Mouse (Mus musculus) ES-E14 (cell line): ENCODE measurements around the gene Ccdc12. TPM values are rescaled to one million over a fixed set of nuclear protein-coding genes. Genes with fewer than 3 reads are reported as not detected.

Source experiments
- DNase-seq: peaks from one replicate; pipeline ENCODE4 v3.0.0-alpha.2; 2013; ENCODE audit warnings: low read depth, low spot score
- H3K27ac ChIP-seq: 2 replicates; pipeline ENCODE4 v1.5.1; 2012; ENCODE audit warnings: low read depth, mild to moderate bottlenecking, low read length, moderate library complexity, mixed read lengths; ENCODE audit not compliant: poor library complexity, insufficient read depth, severe bottlenecking
- H3K36me3 ChIP-seq: 2 replicates; pipeline ENCODE4 v1.6.1; 2012; ENCODE audit warnings: mild to moderate bottlenecking, low read length, moderate library complexity, mixed read lengths; ENCODE audit not compliant: control insufficient read depth, poor library complexity, insufficient read depth, severe bottlenecking
- H3K4me1 ChIP-seq, 2 experiments: fragments of 150-350 bp in 1 of 2; sonication (generic) in 1 of 2; 2 replicates each; pipeline ENCODE4 v1.6.1; 2012; ENCODE audit warnings: low read length in 2 of 2, mild to moderate bottlenecking in 1 of 2, mixed read lengths in 1 of 2; ENCODE audit not compliant: control insufficient read depth in 2 of 2, insufficient read depth in 2 of 2, poor library complexity in 1 of 2
- H3K4me3 ChIP-seq, 2 experiments: fragments of 150-350 bp in 1 of 2; sonication (generic) in 1 of 2; 2 replicates each; pipeline ENCODE4 v1.5.1; 2012; ENCODE audit warnings: low read length in 2 of 2, low read depth in 1 of 2, mild to moderate bottlenecking in 1 of 2, mixed read lengths in 1 of 2; ENCODE audit not compliant: insufficient read depth in 1 of 2, poor library complexity in 1 of 2, severe bottlenecking in 1 of 2
- H3K9ac ChIP-seq: 2 replicates; pipeline ENCODE4 v1.6.1; 2012; ENCODE audit warnings: low read depth, mild to moderate bottlenecking, low read length, mixed read lengths; ENCODE audit not compliant: poor library complexity, insufficient read depth, severe bottlenecking
- H3K9me3 ChIP-seq: fragments of 150-350 bp; sonication (generic); 2 replicates; pipeline ENCODE4 v1.6.1; 2012; ENCODE audit warnings: low read depth, mild to moderate bottlenecking, low read length; ENCODE audit not compliant: control insufficient read depth, insufficient read depth
- CHD2 ChIP-seq: IDR thresholded peaks from 2 replicates; pipeline ENCODE4 v1.6.1; 2014; ENCODE audit warnings: mild to moderate bottlenecking, low read depth, low read length, inconsistent platforms
- HCFC1 ChIP-seq: IDR thresholded peaks from 2 replicates; pipeline ENCODE4 v1.6.1; 2012; ENCODE audit warnings: low read length, inconsistent platforms, borderline replicate concordance; ENCODE audit not compliant: insufficient read depth
- MAFK ChIP-seq: IDR thresholded peaks from 2 replicates; pipeline ENCODE4 v1.6.1; 2014; ENCODE audit warnings: mild to moderate bottlenecking, low read depth, low read length, inconsistent platforms; ENCODE audit not compliant: insufficient read depth
- ZC3H11A ChIP-seq: IDR thresholded peaks from 2 replicates; pipeline ENCODE4 v1.6.1; 2012; ENCODE audit warnings: low read depth, mild to moderate bottlenecking, inconsistent platforms, low read length, borderline replicate concordance
- ZNF384 ChIP-seq: IDR thresholded peaks from 2 replicates; pipeline ENCODE4 v1.6.1; 2012; ENCODE audit warnings: low read depth, low read length, inconsistent platforms
- in situ Hi-C, 2 experiments: fragments of 600-800 bp; cut with MboI; formaldehyde crosslinking; loops; one replicate each; pipeline ENCODE4 v1.15.1; 2025; ENCODE audit warnings: low sequenced_read_pairs in 2 of 2, inconsistent platforms in 1 of 2; ENCODE audit not compliant: unreplicated experiment in 2 of 2
- total RNA-seq: library from RNA; depleted of rRNA; stranded (reverse); fragments of 300-350 nt; gene quantifications from 2 replicates; pipeline ENCODE4 v1.2.3, GENCODE M21; 2012

Ccdc12 gene
- total RNA-seq, 1 experiment, result 79.9 TPM

GRCm38 (mm10) chr9:110743456-110744323 lies 87.4 kb downstream of the Ccdc12 start:
- no peak for DNase-seq
- in situ Hi-C loops, result no loop called here

GRCm38 (mm10) chr9:110745752-110746151 lies 89.4 kb downstream of the Ccdc12 start:
- no peak for TF ChIP-seq MAFK
- no peak for TF ChIP-seq ZC3H11A
- no peak for TF ChIP-seq HCFC1
- no peak for TF ChIP-seq ZNF384
- no peak for TF ChIP-seq CHD2
- in situ Hi-C loops, result no loop called here
- no peak overlapping the region for H3K27ac ChIP-seq

More at GRCm38 (mm10) chr9:110743456-110744323, 87.4 kb downstream of the Ccdc12 start:
- TF ChIP-seq MAFK (no peak), ZC3H11A (no peak), CHD2 (no peak), ZNF384 (no peak), HCFC1 (no peak)
- Histone ChIP-seq H3K4me1 (peaks cover 0 to 2% of the 10 kb centered on the region in 2 experiments; a peak in 2 of 4 replicates), H3K9me3 (no peaks in the 10 kb centered on the region), H3K36me3 (no peaks in the 10 kb centered on the region), H3K27ac (no peak overlapping the region), H3K9ac (peak overlapping the region; percentile 52; the same call in 1 of the 2 replicates), H3K4me3 (peak overlapping the region; percentile 74 to 92)

GRCm38 (mm10) chr9:110746238-110746637 lies 89.9 kb downstream of the Ccdc12 start:
- no peaks in the 10 kb centered on the region for H3K9me3 ChIP-seq
- in situ Hi-C loops, result no loop called here
- TF ChIP-seq ZC3H11A (no peak), HCFC1 (no peak), MAFK (no peak), ZNF384 (no peak)
- no peak overlapping the region for H3K4me3 ChIP-seq
- H3K9ac ChIP-seq, result no peak overlapping the region
- no peaks in the 10 kb centered on the region for H3K36me3 ChIP-seq
- H3K4me1 ChIP-seq, result peaks cover 0 to 4% of the 10 kb centered on the region in 2 experiments; a peak in 2 of 4 replicates
- DNase-seq, result no peak
- H3K27ac ChIP-seq, result no peak overlapping the region

More at GRCm38 (mm10) chr9:110745752-110746151, 89.4 kb downstream of the Ccdc12 start:
- H3K9ac ChIP-seq, result no peak overlapping the region
- H3K9me3 ChIP-seq, result no peaks in the 10 kb centered on the region
- H3K4me1 ChIP-seq, result peaks cover 0 to 4% of the 10 kb centered on the region in 2 experiments; a peak in 2 of 4 replicates
- DNase-seq, result no peak
- H3K4me3 ChIP-seq, result no peak overlapping the region
- H3K36me3 ChIP-seq, result no peaks in the 10 kb centered on the region

GRCm38 (mm10) chr9:110746961-110747360 lies 90.7 kb downstream of the Ccdc12 start, which contains the start of gene Pth1r:
TSS of gene Pth1r (minus strand) at chr9:110747145.
- no peak within 1 kb of the TSS for H3K9ac ChIP-seq
- H3K9me3 ChIP-seq, result no peaks in the 10 kb centered on the region
- H3K4me1 ChIP-seq, result peaks cover 0 to 2% of the 10 kb centered on the region in 2 experiments; a peak in 1 of 4 replicates
- in situ Hi-C loops, result no loop called here
- no peak for TF ChIP-seq HCFC1
- no peak for TF ChIP-seq ZNF384
- TF ChIP-seq CHD2, result no peak
- TF ChIP-seq MAFK, result no peak
- TF ChIP-seq ZC3H11A, result no peak
- no peak for DNase-seq
- H3K4me3 ChIP-seq, result no peak within 1 kb of the TSS
- no peak within 1 kb of the TSS for H3K27ac ChIP-seq
- H3K36me3 ChIP-seq, result no peaks in the 10 kb centered on the region

GRCm38 (mm10) chr9:110748451-110748850 lies 92.1 kb downstream of the Ccdc12 start:
- H3K4me3 ChIP-seq, result no peak overlapping the region
- in situ Hi-C loops, result no loop called here
- no peak for TF ChIP-seq ZNF384
- TF ChIP-seq HCFC1, result no peak
- no peak for TF ChIP-seq ZC3H11A
- TF ChIP-seq MAFK, result no peak
- TF ChIP-seq CHD2, result no peak
- no peak overlapping the region for H3K9ac ChIP-seq
- no peak overlapping the region for H3K27ac ChIP-seq
- 0 out of 4 replicates have a peak, but pooled peaks cover 0 to 2% of the 10 kb centered on the region in 2 experiments for H3K4me1 ChIP-seq
- no peaks in the 10 kb centered on the region for H3K9me3 ChIP-seq
- no peak for DNase-seq
- no peaks in the 10 kb centered on the region for H3K36me3 ChIP-seq
